Mouse (Mus musculus): ENCODE results near the gene Pfdn6. TPM values are rescaled to one million over a fixed set of nuclear protein-coding genes. Genes with fewer than 3 reads are reported as not detected.
"Not testable (repeated sequence)": the region's sequence is repeated elsewhere in the genome, so short reads cannot be mapped to it uniquely, and the experiment has no call there.

Gene Pfdn6
- polyA plus RNA-seq, 1 experiment from 2014 or later = 190 TPM

DNA sequence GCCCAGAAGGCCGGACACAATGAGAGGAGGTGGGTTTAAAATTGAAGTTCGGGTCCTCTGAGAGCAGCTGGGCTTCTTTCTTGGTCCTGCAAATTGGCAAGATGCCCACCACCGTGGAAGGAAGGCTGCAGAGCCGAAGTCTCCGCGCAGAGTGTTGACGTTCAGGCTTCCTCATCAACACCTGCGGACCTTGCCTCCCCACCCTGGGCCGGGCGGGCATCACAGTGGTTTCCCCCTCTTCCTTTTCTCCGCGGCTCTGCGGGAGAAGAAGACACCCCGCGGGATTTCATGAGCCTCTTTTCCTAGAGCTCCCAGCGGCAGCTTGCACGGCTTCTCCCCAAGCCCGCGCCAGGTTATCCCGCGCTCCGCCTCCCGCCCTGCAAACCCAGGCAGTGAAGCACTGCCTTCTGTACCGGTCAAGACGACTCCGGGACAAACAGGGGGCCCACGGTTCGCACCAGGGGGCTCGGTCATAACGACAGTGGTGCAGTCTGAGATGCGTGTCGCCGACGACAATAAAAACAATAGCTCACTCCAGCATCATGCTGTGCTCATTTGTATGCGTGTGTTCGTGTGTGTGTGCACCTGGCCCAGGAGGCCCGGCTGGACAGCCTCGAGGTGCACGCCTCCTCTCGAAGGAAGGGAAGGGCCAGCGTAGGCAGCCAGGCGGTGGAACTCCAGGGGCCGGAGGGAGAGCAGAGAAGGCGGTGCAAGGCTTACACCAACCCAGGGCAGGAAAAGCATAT is 31.6 kb downstream of the Pfdn6 start:
- ATAC-seq (ENCODE audit: insufficient read depth, low FRiP score, low TSS enrichment) = peak; percentile 48; the same call in 1 of the 2 replicates

DNA sequence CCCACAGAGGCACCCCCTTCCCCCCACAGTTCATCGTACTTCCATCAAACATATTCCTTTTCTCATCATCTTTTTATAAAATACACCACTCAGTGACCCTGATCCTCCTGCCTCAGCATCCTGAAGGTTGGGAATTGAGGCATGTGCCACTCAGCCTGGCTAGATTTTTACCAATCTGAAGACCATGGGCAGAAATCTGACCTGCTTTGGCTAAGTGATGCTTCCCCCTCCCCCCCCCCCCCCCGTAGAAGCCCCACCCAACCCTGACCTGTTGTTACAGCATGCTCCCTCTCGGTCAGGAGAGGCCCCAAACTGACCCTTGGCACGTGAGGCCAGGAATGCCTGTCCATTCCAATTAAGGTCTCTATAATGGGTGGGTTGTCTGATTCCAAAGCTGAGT is 35.3 kb downstream of the Pfdn6 start, which contains the start of gene Platr17:
Gene Platr17, plus strand, starts transcription at position 301 of the 400 bp plus-strand sequence.
- not testable (repeated sequence) for H3K4me2 ChIP-seq (ENCODE audit: low read depth); H3K9ac ChIP-seq (ENCODE audit: low read length); H3K27ac ChIP-seq (ENCODE audit: low read depth, low read length); H3K4me1 ChIP-seq (ENCODE audit: control insufficient read depth, insufficient read depth, low read length); ATAC-seq (ENCODE audit: insufficient read depth, low FRiP score, low TSS enrichment); H3K9me3 ChIP-seq (ENCODE audit: control insufficient read depth, low read length); DNase-seq (ENCODE audit: low spot score); H3K27me3 ChIP-seq (ENCODE audit: control insufficient read depth, insufficient read depth, low read length); H3K4me3 ChIP-seq (ENCODE audit: low read depth, low read length); H3K36me3 ChIP-seq (ENCODE audit: control insufficient read depth, insufficient read depth, low read length)
- WGBS = 32% methylated on average over 2 of the region's 4 CpGs

More for the DNA sequence above, 31.6 kb downstream of the Pfdn6 start:
- peak overlapping the region; percentile 68 for H3K4me2 ChIP-seq (ENCODE audit: low read depth)
- peaks cover 15% of the 10 kb centered on the region for H3K4me1 ChIP-seq (ENCODE audit: control insufficient read depth, insufficient read depth, low read length)
- peaks cover 16% of the 10 kb centered on the region for H3K36me3 ChIP-seq (ENCODE audit: control insufficient read depth, insufficient read depth, low read length)
- peak; percentile 24 for DNase-seq (ENCODE audit: low spot score)
- peak overlapping the region; percentile 85 for H3K4me3 ChIP-seq (ENCODE audit: low read depth, low read length)
- peak overlapping the region; percentile 52 for H3K9ac ChIP-seq (ENCODE audit: low read length)
- WGBS = under 1% methylated on average over 43 of the region's 44 CpGs
- H3K27me3 ChIP-seq (ENCODE audit: control insufficient read depth, insufficient read depth, low read length) = no peaks in the 10 kb centered on the region
- peak overlapping the region; percentile 85 for H3K27ac ChIP-seq (ENCODE audit: low read depth, low read length)
- H3K9me3 ChIP-seq (ENCODE audit: control insufficient read depth, low read length) = no peaks in the 10 kb centered on the region

DNA sequence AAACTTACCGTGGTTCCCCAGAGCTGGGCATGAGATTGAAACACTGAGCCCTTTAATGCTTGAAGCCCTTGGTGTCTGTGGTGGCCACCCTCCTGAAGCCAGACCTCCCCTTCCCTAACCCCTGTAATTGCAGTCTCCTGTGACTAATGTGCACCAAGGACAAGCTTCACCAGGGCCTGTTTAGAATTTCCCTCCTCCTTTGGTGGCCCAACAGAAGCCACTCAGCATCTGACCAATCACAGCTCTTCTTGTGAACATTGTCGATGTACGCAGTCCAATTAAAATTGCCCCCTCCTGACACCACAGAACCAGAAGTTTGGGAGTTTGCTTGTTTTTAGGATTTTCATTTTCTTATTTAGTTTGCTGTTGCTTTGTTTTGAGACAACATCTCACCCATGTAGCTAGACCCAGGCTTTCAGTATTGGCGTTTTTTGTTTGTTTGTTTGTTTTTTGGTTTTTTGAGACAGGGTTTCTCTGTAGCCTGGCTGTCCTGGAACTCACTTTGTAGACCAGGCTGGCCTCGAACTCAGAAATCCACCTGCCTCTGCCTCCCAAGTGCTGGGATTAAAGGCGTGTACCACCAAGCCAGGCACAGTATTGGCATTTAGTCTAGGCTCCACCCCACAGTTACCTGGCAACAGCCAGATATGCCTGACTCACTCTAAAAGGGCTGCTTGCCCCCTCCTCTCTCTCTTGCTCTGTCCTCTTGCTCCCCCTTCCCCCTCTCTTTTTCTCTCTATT is 36.1 kb downstream of the Pfdn6 start:
- 70% methylated on average over 6 of the region's 6 CpGs for WGBS
- H3K27me3 ChIP-seq (ENCODE audit: control insufficient read depth, insufficient read depth, low read length); DNase-seq (ENCODE audit: low spot score); ATAC-seq (ENCODE audit: insufficient read depth, low FRiP score, low TSS enrichment); H3K4me1 ChIP-seq (ENCODE audit: control insufficient read depth, insufficient read depth, low read length); H3K27ac ChIP-seq (ENCODE audit: low read depth, low read length); H3K36me3 ChIP-seq (ENCODE audit: control insufficient read depth, insufficient read depth, low read length); H3K9me3 ChIP-seq (ENCODE audit: control insufficient read depth, low read length); H3K4me3 ChIP-seq (ENCODE audit: low read depth, low read length); H3K4me2 ChIP-seq (ENCODE audit: low read depth); H3K9ac ChIP-seq (ENCODE audit: low read length): not testable (repeated sequence)

DNA sequence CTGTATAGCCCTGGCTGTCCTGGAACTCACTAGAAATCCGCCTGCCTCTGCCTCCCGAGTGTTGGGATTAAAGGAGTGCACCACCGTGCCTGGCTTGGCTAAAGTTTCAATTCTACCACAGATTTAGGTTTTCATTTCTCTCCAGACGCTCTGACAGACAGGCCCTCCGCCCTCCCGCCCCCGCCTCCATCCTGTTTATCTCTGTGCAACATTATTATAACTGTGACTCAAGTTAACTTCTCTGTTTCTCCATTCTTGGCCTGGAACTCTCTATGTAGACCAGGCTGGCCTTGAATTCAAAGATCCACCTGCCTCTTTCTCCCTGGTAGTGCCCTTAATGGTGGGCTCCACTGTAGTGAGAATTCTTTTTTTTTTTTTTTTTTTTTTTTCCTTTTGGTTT is 37.7 kb downstream of the Pfdn6 start:
- H3K4me1 ChIP-seq (ENCODE audit: control insufficient read depth, insufficient read depth, low read length) = no peaks in the 10 kb centered on the region
- WGBS = 85% methylated on average over 7 of the region's 7 CpGs
- H3K36me3 ChIP-seq (ENCODE audit: control insufficient read depth, insufficient read depth, low read length) = no peaks in the 10 kb centered on the region
- no peaks in the 10 kb centered on the region for H3K9me3 ChIP-seq (ENCODE audit: control insufficient read depth, low read length)
- ATAC-seq (ENCODE audit: insufficient read depth, low FRiP score, low TSS enrichment) = no peak
- H3K27ac ChIP-seq (ENCODE audit: low read depth, low read length) = no peak overlapping the region
- H3K27me3 ChIP-seq (ENCODE audit: control insufficient read depth, insufficient read depth, low read length) = no peaks in the 10 kb centered on the region
- H3K9ac ChIP-seq (ENCODE audit: low read length) = no peak overlapping the region
- DNase-seq (ENCODE audit: low spot score) = no peak
- H3K4me3 ChIP-seq (ENCODE audit: low read depth, low read length) = no peak overlapping the region
- H3K4me2 ChIP-seq (ENCODE audit: low read depth) = no peak overlapping the region

DNA sequence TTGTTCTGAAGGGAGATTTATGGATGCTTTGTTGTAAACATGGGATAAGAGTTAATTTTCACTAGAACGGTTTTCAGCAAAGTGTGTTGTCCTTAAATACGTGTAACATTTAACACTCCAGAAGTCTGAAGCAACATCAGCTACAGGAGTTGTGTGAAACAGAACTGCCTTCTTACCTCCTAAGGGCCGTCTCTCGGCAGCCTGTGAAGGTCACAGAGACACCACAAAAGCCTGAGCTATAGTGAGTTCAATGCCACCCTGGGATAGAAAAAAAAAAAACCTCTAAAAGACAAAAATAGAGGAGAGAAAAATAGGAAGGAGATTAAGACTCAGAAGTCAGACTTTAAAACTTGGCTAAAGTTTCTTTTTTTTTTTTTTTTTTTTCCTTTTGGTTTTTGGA is 38.1 kb downstream of the Pfdn6 start:
- H3K27ac ChIP-seq (ENCODE audit: low read depth, low read length) = no peak overlapping the region
- no peak overlapping the region for H3K4me2 ChIP-seq (ENCODE audit: low read depth)
- DNase-seq (ENCODE audit: low spot score) (no peak), ATAC-seq (ENCODE audit: insufficient read depth, low FRiP score, low TSS enrichment) (no peak)
- 50% methylated on average over 4 of the region's 4 CpGs for WGBS
- no peaks in the 10 kb centered on the region for H3K9me3 ChIP-seq (ENCODE audit: control insufficient read depth, low read length)
- H3K9ac ChIP-seq (ENCODE audit: low read length) = no peak overlapping the region
- H3K4me3 ChIP-seq (ENCODE audit: low read depth, low read length) = no peak overlapping the region
- H3K27me3 ChIP-seq (ENCODE audit: control insufficient read depth, insufficient read depth, low read length) = no peaks in the 10 kb centered on the region
- no peaks in the 10 kb centered on the region for H3K4me1 ChIP-seq (ENCODE audit: control insufficient read depth, insufficient read depth, low read length)
- H3K36me3 ChIP-seq (ENCODE audit: control insufficient read depth, insufficient read depth, low read length) = no peaks in the 10 kb centered on the region

DNA sequence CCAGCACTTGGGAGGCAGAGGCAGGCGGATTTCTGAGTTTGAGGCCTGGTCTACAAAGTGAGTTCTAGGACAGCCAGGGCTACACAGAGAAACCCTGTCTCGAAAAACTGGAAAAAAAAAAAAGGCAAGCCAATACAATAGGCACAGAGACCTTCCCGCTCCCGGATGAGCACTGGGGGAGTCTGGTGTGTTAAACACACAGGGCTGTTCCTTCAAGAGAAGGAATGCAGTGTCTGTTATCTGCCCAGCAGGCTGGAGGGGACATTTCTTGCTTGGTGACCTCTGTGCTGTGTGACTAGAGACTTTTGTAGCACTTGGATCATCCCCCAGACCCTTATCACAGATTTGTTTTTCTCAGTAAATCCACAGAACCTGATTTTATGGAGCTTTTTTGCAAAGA is 38.5 kb downstream of the Pfdn6 start:
- Histone ChIP-seq H3K36me3 (ENCODE audit: control insufficient read depth, insufficient read depth, low read length) (no peaks in the 10 kb centered on the region), H3K27ac (ENCODE audit: low read depth, low read length) (no peak overlapping the region), H3K4me3 (ENCODE audit: low read depth, low read length) (no peak overlapping the region), H3K4me1 (ENCODE audit: control insufficient read depth, insufficient read depth, low read length) (no peaks in the 10 kb centered on the region), H3K4me2 (ENCODE audit: low read depth) (no peak overlapping the region), H3K9ac (ENCODE audit: low read length) (no peak overlapping the region), H3K9me3 (ENCODE audit: control insufficient read depth, low read length) (no peaks in the 10 kb centered on the region), H3K27me3 (ENCODE audit: control insufficient read depth, insufficient read depth, low read length) (no peaks in the 10 kb centered on the region)
- DNase-seq (ENCODE audit: low spot score) = no peak
- no peak for ATAC-seq (ENCODE audit: insufficient read depth, low FRiP score, low TSS enrichment)
- 68% methylated on average over 4 of the region's 4 CpGs for WGBS

DNA sequence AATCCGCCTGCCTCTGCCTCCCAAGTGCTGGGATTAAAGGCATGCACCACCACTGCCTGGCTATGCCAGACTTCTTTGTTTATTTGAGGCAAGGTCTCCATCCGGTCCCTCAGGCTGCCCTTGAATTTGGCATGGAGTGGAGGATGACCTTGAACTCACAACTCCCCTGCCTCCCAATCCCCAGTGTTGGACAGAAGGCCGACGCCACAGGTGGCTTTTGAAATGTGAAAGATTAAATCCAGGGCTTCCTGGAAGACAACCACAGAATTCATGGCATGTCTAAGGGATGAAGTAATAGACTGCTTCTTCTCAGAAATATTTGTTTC is 39.2 kb downstream of the Pfdn6 start:
- Histone ChIP-seq H3K4me3 (ENCODE audit: low read depth, low read length) (no peak overlapping the region), H3K4me2 (ENCODE audit: low read depth) (no peak overlapping the region), H3K27ac (ENCODE audit: low read depth, low read length) (no peak overlapping the region), H3K9me3 (ENCODE audit: control insufficient read depth, low read length) (no peaks in the 10 kb centered on the region), H3K4me1 (ENCODE audit: control insufficient read depth, insufficient read depth, low read length) (no peaks in the 10 kb centered on the region), H3K36me3 (ENCODE audit: control insufficient read depth, insufficient read depth, low read length) (no peaks in the 10 kb centered on the region), H3K9ac (ENCODE audit: low read length) (no peak overlapping the region), H3K27me3 (ENCODE audit: control insufficient read depth, insufficient read depth, low read length) (no peaks in the 10 kb centered on the region)
- DNase-seq (ENCODE audit: low spot score) = no peak
- ATAC-seq (ENCODE audit: insufficient read depth, low FRiP score, low TSS enrichment) = no peak
- 88% methylated on average over 4 of the region's 4 CpGs for WGBS

DNA sequence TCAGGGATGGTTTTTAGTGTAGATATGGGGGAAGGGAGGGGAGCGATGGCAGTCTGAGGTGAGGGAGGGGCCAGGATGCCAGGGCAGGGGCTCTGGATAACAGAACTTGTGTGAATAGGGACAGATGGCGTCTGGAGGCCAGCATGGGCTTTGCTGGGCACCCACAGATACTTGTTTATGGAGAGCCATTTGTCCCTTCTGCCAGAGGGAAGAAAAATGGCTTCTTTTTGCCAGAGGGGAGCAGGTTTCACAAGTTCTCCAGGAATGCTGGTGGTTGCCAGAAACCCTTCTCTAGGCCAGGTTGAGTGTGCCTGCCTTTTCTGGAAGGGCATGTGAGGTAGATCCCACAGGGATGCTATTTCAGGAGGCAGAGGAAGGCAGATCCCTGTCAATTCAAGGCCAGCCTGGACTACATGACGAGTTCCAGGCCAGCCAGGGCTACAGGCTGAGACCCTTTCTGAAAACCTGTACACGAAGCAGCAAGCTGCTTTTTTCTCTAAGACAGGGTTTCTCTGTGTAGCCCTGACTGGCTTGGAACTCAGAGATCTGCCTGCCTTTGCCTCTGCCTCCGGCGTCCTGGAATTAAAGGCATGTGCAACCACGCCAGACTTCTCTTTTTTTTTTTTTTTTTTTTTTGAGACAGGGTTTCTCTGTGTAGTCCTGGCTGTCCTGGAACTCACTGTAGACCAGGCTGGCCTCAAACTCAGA is 39.7 kb downstream of the Pfdn6 start:
- H3K9ac ChIP-seq (ENCODE audit: low read length) = no peak overlapping the region
- H3K9me3 ChIP-seq (ENCODE audit: control insufficient read depth, low read length) = no peaks in the 10 kb centered on the region
- ATAC-seq (ENCODE audit: insufficient read depth, low FRiP score, low TSS enrichment) (no peak), DNase-seq (ENCODE audit: low spot score) (no peak)
- H3K4me1 ChIP-seq (ENCODE audit: control insufficient read depth, insufficient read depth, low read length) = no peaks in the 10 kb centered on the region
- no peak overlapping the region for H3K4me2 ChIP-seq (ENCODE audit: low read depth)
- no peak overlapping the region for H3K4me3 ChIP-seq (ENCODE audit: low read depth, low read length)
- H3K36me3 ChIP-seq (ENCODE audit: control insufficient read depth, insufficient read depth, low read length) = no peaks in the 10 kb centered on the region
- 80% methylated on average over 7 of the region's 7 CpGs for WGBS
- no peak overlapping the region for H3K27ac ChIP-seq (ENCODE audit: low read depth, low read length)
- H3K27me3 ChIP-seq (ENCODE audit: control insufficient read depth, insufficient read depth, low read length) = no peaks in the 10 kb centered on the region

All from neural tube, embryonic 11.5 days (tissue).